Mouse (Mus musculus): ENCODE results near the gene Smbd1. TPM values are rescaled to one million over a fixed set of nuclear protein-coding genes. Genes with fewer than 3 reads are reported as not detected.

Gene Smbd1
- total and polyA plus RNA-seq, 2 experiments from 2014 or later = not detected

DNA sequence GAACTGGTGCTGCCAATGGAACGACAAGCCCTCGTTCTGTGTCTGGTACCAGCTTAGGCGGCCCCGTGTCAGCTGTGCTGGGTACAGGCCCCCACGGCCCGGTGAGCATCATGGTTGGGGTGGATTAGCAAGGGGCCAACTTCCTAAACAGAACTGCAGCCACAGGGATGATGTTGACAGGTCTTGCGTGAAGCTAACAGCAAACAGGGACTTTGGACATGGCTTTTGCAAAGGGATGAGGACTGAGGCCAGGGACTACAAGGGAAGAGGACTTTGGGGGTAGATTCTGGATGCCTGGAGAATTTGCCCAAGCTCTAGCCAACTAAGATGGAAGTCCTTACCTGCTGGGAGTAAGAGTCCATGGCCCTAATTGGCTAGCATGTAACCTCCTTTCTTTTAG lies 43.4 kb downstream of the Smbd1 start:
- ATAC-seq (ENCODE audit: insufficient read depth, low read depth) (no peak), DNase-seq (ENCODE audit: low spot score) (no peak)
- no peaks in the 10 kb centered on the region for H3K27me3 ChIP-seq (ENCODE audit: control insufficient read depth, insufficient read depth, low read length)
- H3K9ac ChIP-seq (replicated peaks; ENCODE audit: low read depth, low read length) = no peak overlapping the region
- no peak overlapping the region for H3K4me3 ChIP-seq (ENCODE audit: low read depth, low read length)
- 87% methylated on average over 7 of the region's 7 CpGs for WGBS
- H3K4me1 ChIP-seq (ENCODE audit: control insufficient read depth, insufficient read depth) = no peaks in the 10 kb centered on the region
- H3K27ac ChIP-seq (ENCODE audit: low read depth) = no peak overlapping the region
- H3K36me3 ChIP-seq (replicated peaks; ENCODE audit: control insufficient read depth, insufficient read depth, low read length) = no peaks in the 10 kb centered on the region
- no peak overlapping the region for H3K4me2 ChIP-seq (ENCODE audit: low read depth, low read length)
- no peak for TF ChIP-seq EP300 (IDR thresholded peaks at IDR 0.05; ENCODE audit: low read depth)
- TF ChIP-seq CTCF (IDR thresholded peaks at IDR 0.05; ENCODE audit: low read depth) = no peak
- no peaks in the 10 kb centered on the region for H3K9me3 ChIP-seq (replicated peaks; ENCODE audit: control insufficient read depth, low read length)

DNA sequence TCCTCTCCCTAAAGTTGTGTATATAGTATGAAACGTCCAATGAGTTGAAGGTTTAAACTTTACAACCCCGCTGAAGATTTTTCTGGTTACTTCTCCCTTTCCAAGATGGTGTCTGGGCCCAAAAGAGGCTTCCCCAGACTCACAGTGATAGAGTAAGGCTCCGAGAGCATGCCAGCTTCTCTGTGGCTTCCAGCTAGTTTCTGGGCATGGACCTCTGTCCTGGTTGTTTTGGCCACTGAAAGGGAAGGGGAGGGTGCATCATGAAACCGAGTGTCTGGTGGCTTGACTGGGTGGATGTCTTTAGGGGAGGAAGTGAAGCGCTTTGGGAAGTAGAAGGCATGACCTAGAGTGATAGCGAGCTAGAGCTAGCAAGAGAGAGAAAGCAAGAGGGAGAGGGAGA lies 45.3 kb downstream of the Smbd1 start:
- WGBS = 59% methylated on average over 6 of the region's 6 CpGs
- no peak for TF ChIP-seq EP300 (IDR thresholded peaks at IDR 0.05; ENCODE audit: low read depth)
- TF ChIP-seq CTCF (IDR thresholded peaks at IDR 0.05; ENCODE audit: low read depth) = no peak
- no peak for ATAC-seq (ENCODE audit: insufficient read depth, low read depth)
- no peak overlapping the region for H3K9ac ChIP-seq (replicated peaks; ENCODE audit: low read depth, low read length)
- H3K4me2 ChIP-seq (ENCODE audit: low read depth, low read length) = no peak overlapping the region
- no peak for DNase-seq (ENCODE audit: low spot score)
- H3K4me1 ChIP-seq (ENCODE audit: control insufficient read depth, insufficient read depth) = no peaks in the 10 kb centered on the region
- no peak overlapping the region for H3K27ac ChIP-seq (ENCODE audit: low read depth)
- no peaks in the 10 kb centered on the region for H3K9me3 ChIP-seq (replicated peaks; ENCODE audit: control insufficient read depth, low read length)
- no peaks in the 10 kb centered on the region for H3K27me3 ChIP-seq (ENCODE audit: control insufficient read depth, insufficient read depth, low read length)
- no peak overlapping the region for H3K4me3 ChIP-seq (ENCODE audit: low read depth, low read length)
- H3K36me3 ChIP-seq (replicated peaks; ENCODE audit: control insufficient read depth, insufficient read depth, low read length) = no peaks in the 10 kb centered on the region

DNA sequence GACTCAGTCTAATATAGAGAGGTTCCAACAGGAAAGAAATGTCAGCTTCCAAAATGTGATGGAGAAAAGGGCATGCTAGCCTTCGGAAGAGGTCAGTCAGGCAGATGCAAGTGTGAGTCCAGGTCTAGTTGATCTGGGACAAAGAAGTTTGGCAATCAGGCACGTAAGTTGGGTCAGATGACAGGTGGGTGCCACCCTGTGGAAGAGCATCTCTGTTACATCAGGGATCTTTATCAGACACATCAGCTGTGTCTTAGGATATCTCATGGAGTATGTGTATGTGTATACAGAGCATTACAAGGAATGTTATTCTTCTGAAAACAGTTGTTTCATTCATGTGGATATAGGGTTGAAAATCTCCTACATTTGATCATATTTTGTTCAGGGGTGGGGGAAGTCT lies 45.7 kb downstream of the Smbd1 start:
- ATAC-seq (ENCODE audit: insufficient read depth, low read depth) (no peak), DNase-seq (ENCODE audit: low spot score) (no peak)
- 85% methylated on average over 2 of the region's 2 CpGs for WGBS
- Histone ChIP-seq H3K27ac (ENCODE audit: low read depth) (no peak overlapping the region), H3K27me3 (ENCODE audit: control insufficient read depth, insufficient read depth, low read length) (no peaks in the 10 kb centered on the region), H3K9me3 (replicated peaks; ENCODE audit: control insufficient read depth, low read length) (no peaks in the 10 kb centered on the region), H3K36me3 (replicated peaks; ENCODE audit: control insufficient read depth, insufficient read depth, low read length) (no peaks in the 10 kb centered on the region), H3K4me1 (ENCODE audit: control insufficient read depth, insufficient read depth) (no peaks in the 10 kb centered on the region), H3K4me2 (ENCODE audit: low read depth, low read length) (no peak overlapping the region), H3K9ac (replicated peaks; ENCODE audit: low read depth, low read length) (no peak overlapping the region), H3K4me3 (ENCODE audit: low read depth, low read length) (no peak overlapping the region)
- TF ChIP-seq EP300 (IDR thresholded peaks at IDR 0.05; ENCODE audit: low read depth) (no peak), CTCF (IDR thresholded peaks at IDR 0.05; ENCODE audit: low read depth) (no peak)

Other genes starting within 250 kb of the Smbd1 start
- gene Tfrc, start 201.6 kb downstream of the Smbd1 start, total RNA-seq (2014; rRNA removed; ENCODE audit: low replicate concordance) = 35.3 and 71.7 TPM in 2 replicates
- gene Tfrc, start 201.6 kb downstream of the Smbd1 start, polyA plus RNA-seq (2015; fragmentation: Nextera tagmentation; extraction: Ambion mirVana) = 46.5 and 57.1 TPM in 2 replicates
- 9.4 and 14.2 TPM in 2 replicates for gene Tnk2, start 166.6 kb downstream of the Smbd1 start, total RNA-seq (2014; rRNA removed; ENCODE audit: low replicate concordance)
- 6.0 and 7.0 TPM in 2 replicates for gene Tnk2, start 166.6 kb downstream of the Smbd1 start, polyA plus RNA-seq (2015; fragmentation: Nextera tagmentation; extraction: Ambion mirVana)
- 0.23 and 0.27 TPM in 2 replicates for gene Muc4, start 74.6 kb downstream of the Smbd1 start, total RNA-seq (2014; rRNA removed; ENCODE audit: low replicate concordance)
- gene Muc4, start 74.6 kb downstream of the Smbd1 start, polyA plus RNA-seq (2015; fragmentation: Nextera tagmentation; extraction: Ambion mirVana) = 0.16 TPM in 1 of 2 replicates, not detected in the other
- 0.12 TPM in 1 of 2 replicates, not detected in the other for gene Muc20, start 13.0 kb downstream of the Smbd1 start, total RNA-seq (2014; rRNA removed; ENCODE audit: low replicate concordance)
- gene Muc20, start 13.0 kb downstream of the Smbd1 start, polyA plus RNA-seq (2015; fragmentation: Nextera tagmentation; extraction: Ambion mirVana) = 0.18 TPM in 1 of 2 replicates, not detected in the other
- 60.7 and 75.8 TPM in 2 replicates for gene Fyttd1, start 67.0 kb upstream of the Smbd1 start, total RNA-seq (2014; rRNA removed; ENCODE audit: low replicate concordance)
- gene Fyttd1, start 67.0 kb upstream of the Smbd1 start, polyA plus RNA-seq (2015; fragmentation: Nextera tagmentation; extraction: Ambion mirVana) = 118 and 120 TPM in 2 replicates
- 53.5 and 66.7 TPM in 2 replicates for gene Rubcn, start 67.3 kb upstream of the Smbd1 start, total RNA-seq (2014; rRNA removed; ENCODE audit: low replicate concordance)
- 12.5 and 14.7 TPM in 2 replicates for gene Rubcn, start 67.3 kb upstream of the Smbd1 start, polyA plus RNA-seq (2015; fragmentation: Nextera tagmentation; extraction: Ambion mirVana)
- 22.8 and 48.9 TPM in 2 replicates for gene Lrch3, start 103.6 kb upstream of the Smbd1 start, total RNA-seq (2014; rRNA removed; ENCODE audit: low replicate concordance)
- 11.2 and 14.0 TPM in 2 replicates for gene Lrch3, start 103.6 kb upstream of the Smbd1 start, polyA plus RNA-seq (2015; fragmentation: Nextera tagmentation; extraction: Ambion mirVana)
- gene Iqcg, start 245.7 kb upstream of the Smbd1 start, total RNA-seq (2014; rRNA removed; ENCODE audit: low replicate concordance) = 0.23 TPM in 1 of 2 replicates, not detected in the other
- gene Iqcg, start 245.7 kb upstream of the Smbd1 start, polyA plus RNA-seq (2015; fragmentation: Nextera tagmentation; extraction: Ambion mirVana) = 0.83 and 1.4 TPM in 2 replicates
- gene Rpl35a, start 246.0 kb upstream of the Smbd1 start, total RNA-seq (2014; rRNA removed; ENCODE audit: low replicate concordance) = 615 and 659 TPM in 2 replicates
- gene Rpl35a, start 246.0 kb upstream of the Smbd1 start, polyA plus RNA-seq (2015; fragmentation: Nextera tagmentation; extraction: Ambion mirVana) = 490 and 528 TPM in 2 replicates

Data from heart, postnatal 0 days (tissue).